Mouse (Mus musculus): ENCODE data around the gene Tnfsf14. TPM values are rescaled to one million over a fixed set of nuclear protein-coding genes. Genes with fewer than 3 reads are reported as not detected.

The Tnfsf14 gene
- polyA plus RNA-seq (2017; shearing (Covaris generic)), result 3.4 TPM

GRCm38 (mm10) chr17:57194041-57194507, at the start of gene Tnfsf14:
Gene Tnfsf14, minus strand, starts transcription at chr17:57194177.

GRCm38 (mm10) chr17:57228014-57228413, 34.0 kb upstream of the Tnfsf14 start, which contains the start of gene C3:
Gene C3, minus strand, starts transcription at chr17:57228136.

GRCm38 (mm10) chr17:57148994-57149803, 44.8 kb downstream of the Tnfsf14 start, which contains the start of gene Cd70:
Gene Cd70, minus strand, starts transcription at chr17:57149777.

Other genes with a start within 250 kb of the Tnfsf14 start
- gene Acer1, start 212.1 kb downstream of the Tnfsf14 start, polyA plus RNA-seq (2017; shearing (Covaris generic)), result not detected
- gene Clpp, start 203.9 kb downstream of the Tnfsf14 start, polyA plus RNA-seq (2017; shearing (Covaris generic)), result 76.9 TPM
- gene Alkbh7, start 196.8 kb downstream of the Tnfsf14 start, polyA plus RNA-seq (2017; shearing (Covaris generic)), result 34.2 TPM
- 1.6 TPM for gene Pspn, start 194.2 kb downstream of the Tnfsf14 start, polyA plus RNA-seq (2017; shearing (Covaris generic))
- gene Gtf2f1, start 182.9 kb downstream of the Tnfsf14 start, polyA plus RNA-seq (2017; shearing (Covaris generic)), result 90.6 TPM
- gene Gm17949, start 182.7 kb downstream of the Tnfsf14 start, polyA plus RNA-seq (2017; shearing (Covaris generic)), result 0.61 TPM
- 56.0 TPM for gene Khsrp, start 162.7 kb downstream of the Tnfsf14 start, polyA plus RNA-seq (2017; shearing (Covaris generic))
- not detected for gene Slc25a41, start 152.5 kb downstream of the Tnfsf14 start, polyA plus RNA-seq (2017; shearing (Covaris generic))
- gene Crb3, start 135.1 kb downstream of the Tnfsf14 start, polyA plus RNA-seq (2017; shearing (Covaris generic)), result 1.1 TPM
- 7.9 TPM for gene Slc25a23, start 134.3 kb downstream of the Tnfsf14 start, polyA plus RNA-seq (2017; shearing (Covaris generic))
- gene Dennd1c, start 115.7 kb downstream of the Tnfsf14 start, polyA plus RNA-seq (2017; shearing (Covaris generic)), result 288 TPM
- 1.8 TPM for gene Tubb4a, start 106.4 kb downstream of the Tnfsf14 start, polyA plus RNA-seq (2017; shearing (Covaris generic))
- 4.1 TPM for gene Tnfsf9, start 88.9 kb downstream of the Tnfsf14 start, polyA plus RNA-seq (2017; shearing (Covaris generic))
- gene Cd70, start 44.4 kb downstream of the Tnfsf14 start, polyA plus RNA-seq (2017; shearing (Covaris generic)), result 0.72 TPM
- gene C3, start 34.0 kb upstream of the Tnfsf14 start, polyA plus RNA-seq (2017; shearing (Covaris generic)), result 0.56 TPM
- gene Gpr108, start 54.3 kb upstream of the Tnfsf14 start, polyA plus RNA-seq (2017; shearing (Covaris generic)), result 82.5 TPM
- 4.9 TPM for gene Trip10, start 55.3 kb upstream of the Tnfsf14 start, polyA plus RNA-seq (2017; shearing (Covaris generic))
- gene Vav1, start 84.9 kb upstream of the Tnfsf14 start, polyA plus RNA-seq (2017; shearing (Covaris generic)), result 217 TPM
- gene Adgre1, start 164.5 kb upstream of the Tnfsf14 start, polyA plus RNA-seq (2017; shearing (Covaris generic)), result 1.1 TPM